Mouse (Mus musculus) myocyte (in vitro differentiated cells): Measurements from ENCODE around the gene Abca12.

Experiments
- CEBPB ChIP-seq: IDR thresholded peaks from 2 replicates; pipeline ENCODE4 v1.6.1; 2011; ENCODE audit warnings: mild to moderate bottlenecking, moderate library complexity; ENCODE audit not compliant: poor library complexity, insufficient read depth, severe bottlenecking
- E2F4 ChIP-seq: IDR thresholded peaks from one replicate; pipeline ENCODE4 v1.6.1; 2011; ENCODE audit warnings: mild to moderate bottlenecking, control low read depth, moderate library complexity; ENCODE audit not compliant: insufficient read depth
- MAX ChIP-seq: IDR thresholded peaks from one replicate; pipeline ENCODE4 v1.6.1; 2011; ENCODE audit warnings: low read depth, mild to moderate bottlenecking, control low read depth
- MYOD1 ChIP-seq, 3 experiments: IDR thresholded peaks; one replicate each; pipeline ENCODE4 v1.6.1; 2011; ENCODE audit warnings: control low read depth in 2 of 3, low read depth in 2 of 3, mild to moderate bottlenecking in 2 of 3, moderate library complexity in 1 of 3; ENCODE audit not compliant: insufficient read length in 2 of 3, control insufficient read depth in 1 of 3
- MYOG ChIP-seq, 3 experiments: IDR thresholded peaks; one replicate each; pipeline ENCODE4 v1.6.1; 2011; ENCODE audit warnings: control low read depth in 2 of 3, low read depth in 2 of 3, mild to moderate bottlenecking in 2 of 3; ENCODE audit not compliant: insufficient read length in 2 of 3, control insufficient read depth in 1 of 3, insufficient read depth in 1 of 3
- POLR2A ChIP-seq: IDR thresholded peaks from one replicate; pipeline ENCODE4 v1.6.1; 2011; ENCODE audit warnings: low read depth, mild to moderate bottlenecking, control low read depth, moderate library complexity; ENCODE audit not compliant: insufficient read length
- POLR2AphosphoS2 ChIP-seq: IDR thresholded peaks from one replicate; pipeline ENCODE4 v1.6.1; 2011; ENCODE audit warnings: low read depth, control low read depth; ENCODE audit not compliant: insufficient read length
- REST ChIP-seq: IDR thresholded peaks from one replicate; pipeline ENCODE4 v1.6.1; 2011; ENCODE audit warnings: mild to moderate bottlenecking, control low read depth, moderate library complexity; ENCODE audit not compliant: insufficient read depth, insufficient read length
- SRF ChIP-seq: IDR thresholded peaks from one replicate; pipeline ENCODE4 v1.6.1; 2011; ENCODE audit warnings: low read depth; ENCODE audit not compliant: control insufficient read depth, insufficient read length
- TCF12 ChIP-seq: IDR thresholded peaks from one replicate; pipeline ENCODE4 v1.6.1; 2011; ENCODE audit warnings: mild to moderate bottlenecking, control low read depth; ENCODE audit not compliant: poor library complexity, insufficient read depth, severe bottlenecking
- TCF3 ChIP-seq: IDR thresholded peaks from one replicate; pipeline ENCODE4 v1.6.1; 2011; ENCODE audit warnings: low read depth, control low read depth; ENCODE audit not compliant: insufficient read length
- USF1 ChIP-seq: IDR thresholded peaks from one replicate; pipeline ENCODE4 v1.6.1; 2011; ENCODE audit warnings: low read depth, mild to moderate bottlenecking, control low read depth, moderate library complexity

- no peak for TF ChIP-seq POLR2A
- TF ChIP-seq POLR2AphosphoS2, result no peak
- TF ChIP-seq MYOD1 (IDR thresholded peaks at IDR 0.05; ENCODE audit: control insufficient read depth in 1 of 3, insufficient read length in 2 of 3, low read depth in 2 of 3), result no peak
- TF ChIP-seq USF1, result no peak
- TF ChIP-seq CEBPB, result no peak
- no peak for TF ChIP-seq MAX
- no peak for TF ChIP-seq TCF3
- no peak for TF ChIP-seq SRF
- TF ChIP-seq TCF12, result no peak
- TF ChIP-seq E2F4, result no peak
- TF ChIP-seq MYOG (IDR thresholded peaks at IDR 0.05; ENCODE audit: control insufficient read depth in 1 of 3, insufficient read depth in 1 of 3, insufficient read length in 2 of 3, low read depth in 2 of 3), result no peak
- no peak for TF ChIP-seq REST
Observed at GRCm38 (mm10) chr1:71241396-71241795, 173.3 kb downstream of the Abca12 start.
